Mouse (Mus musculus) thymus, adult 2 months (tissue): ENCODE data around the gene Ms4a4a.

Source experiments
- CTCF ChIP-seq: fragments of 200-500 bp; IDR thresholded peaks from 2 replicates; pipeline ENCODE4 v1.5.1; 2012; ENCODE audit warnings: mild to moderate bottlenecking, control low read depth, low read length, moderate library complexity, borderline replicate concordance; ENCODE audit not compliant: control insufficient read depth, poor library complexity, insufficient read depth; ENCODE audit errors: extremely low read depth
- POLR2A ChIP-seq: fragments of 200-500 bp; IDR thresholded peaks from 2 replicates; pipeline ENCODE4 v1.6.1; 2012; ENCODE audit warnings: mild to moderate bottlenecking, low read length, control low read depth, moderate library complexity; ENCODE audit not compliant: control insufficient read depth, poor library complexity, insufficient read depth; ENCODE audit errors: extremely low read depth

- TF ChIP-seq CTCF (no peak), POLR2A (no peak)
Measured at GRCm38 (mm10) chr19:11387685-11388084, 12.4 kb downstream of the Ms4a4a start.
